Mouse (Mus musculus): ENCODE measurements around the gene Dpy19l2. TPM values are rescaled to one million over a fixed set of nuclear protein-coding genes. Genes with fewer than 3 reads are reported as not detected.
A peak's percentile ranks its signal among the peaks of the same experiment; 100 is the strongest.
"Not testable (repeated sequence)": the region's sequence is repeated elsewhere in the genome, so short reads cannot be mapped to it uniquely, and the experiment has no call there.

Gene Dpy19l2
- under 1 TPM; 0.54 to 0.98 TPM for total RNA-seq (2021)

GRCm38 (mm10) chr9:24695700-24696404, at the start of gene Dpy19l2:
TSS of gene Dpy19l2 (minus strand) at chr9:24696293.
- intact Hi-C loops (cut with DNase I) = loop anchor here (10.0 kb wide), 1 partner anchor 151 kb away; no protein-coding TSS in a partner anchor
- DNase-seq = peak; percentile 40

- no peak for DNase-seq
- intact Hi-C loops (cut with DNase I) = no loop called here
Observed at GRCm38 (mm10) chr9:24744958-24745357, 48.9 kb upstream of the Dpy19l2 start.

- no peak for DNase-seq
- intact Hi-C loops (cut with DNase I) = loop anchor here (5.0 kb wide), 2 partner anchors 326 to 341 kb away; no protein-coding TSS in a partner anchor
Observed at GRCm38 (mm10) chr9:24701246-24701645, 5.2 kb upstream of the Dpy19l2 start.

GRCm38 (mm10) chr9:24696405-24696778, 299 bp upstream of the Dpy19l2 start:
- no peak for DNase-seq
- intact Hi-C loops (cut with DNase I) = loop anchor here (10.0 kb wide), 1 partner anchor 152 kb away; no protein-coding TSS in a partner anchor

- intact Hi-C loops (cut with DNase I); DNase-seq: not testable (repeated sequence)
Observed at GRCm38 (mm10) chr9:24637341-24637740, 58.8 kb downstream of the Dpy19l2 start.

GRCm38 (mm10) chr9:24624896-24625295, 71.2 kb downstream of the Dpy19l2 start, which contains the start of gene Cypt4:
TSS of gene Cypt4 (plus strand) at chr9:24625196.
- intact Hi-C loops (cut with DNase I) = no loop called here
- DNase-seq = no peak

- no peak for DNase-seq
Observed at GRCm38 (mm10) chr9:24538159-24538558, 157.9 kb downstream of the Dpy19l2 start.

GRCm38 (mm10) chr9:24516575-24517139, 179.4 kb downstream of the Dpy19l2 start:
- intact Hi-C loops (cut with DNase I) = loop anchor here (5.0 kb wide), 2 partner anchors 399 to 934 kb away; no protein-coding TSS in a partner anchor
- peak; percentile 72 for DNase-seq

More at GRCm38 (mm10) chr9:24538159-24538558, 157.9 kb downstream of the Dpy19l2 start:
- intact Hi-C loops (cut with DNase I) = loop anchor here (5.0 kb wide), 1 partner anchor 504 kb away; no protein-coding TSS in a partner anchor

GRCm38 (mm10) chr9:24514078-24514469, 182.0 kb downstream of the Dpy19l2 start:
- no peak for DNase-seq
- intact Hi-C loops (cut with DNase I) = no loop called here

- intact Hi-C loops (cut with DNase I) = no loop called here
- DNase-seq = no peak
Observed at GRCm38 (mm10) chr9:24513290-24514077, 182.6 kb downstream of the Dpy19l2 start.

- intact Hi-C loops (cut with DNase I) = no loop called here
- no peak for DNase-seq
Observed at GRCm38 (mm10) chr9:24512121-24512539, 184.0 kb downstream of the Dpy19l2 start.

GRCm38 (mm10) chr9:24511371-24512120, 184.5 kb downstream of the Dpy19l2 start:
- intact Hi-C loops (cut with DNase I) = no loop called here
- DNase-seq = no peak

- intact Hi-C loops (cut with DNase I) = loop anchor here (2.0 kb wide), 1 partner anchor 1044 kb away; no protein-coding TSS in a partner anchor
- no peak for DNase-seq
Observed at GRCm38 (mm10) chr9:24508880-24509279, 187.2 kb downstream of the Dpy19l2 start.

Other genes starting within 250 kb of the Dpy19l2 start
- 10 to 100 TPM; 34.2 to 38.4 TPM for gene Dpy19l1, start 193.2 kb downstream of the Dpy19l2 start, total RNA-seq (2021)
- not detected for gene Cypt4, start 71.1 kb downstream of the Dpy19l2 start, total RNA-seq (2021)
- not detected for gene Tbx20, start 78.0 kb upstream of the Dpy19l2 start, total RNA-seq (2021)